Mouse (Mus musculus) megakaryocyte, embryonic 14.5 days (primary cell): ENCODE data around the gene Fam189a2.

ENCODE experiments used
- FLI1 ChIP-seq: IDR thresholded peaks from 2 replicates; pipeline ENCODE4 v1.6.1; 2012; ENCODE audit warnings: low read length, inconsistent platforms, mixed read lengths
- GATA1 ChIP-seq: IDR thresholded peaks from 3 replicates; pipeline ENCODE4 v1.6.1; 2012; ENCODE audit warnings: mixed read lengths, low read length, inconsistent platforms, borderline replicate concordance

DNA sequence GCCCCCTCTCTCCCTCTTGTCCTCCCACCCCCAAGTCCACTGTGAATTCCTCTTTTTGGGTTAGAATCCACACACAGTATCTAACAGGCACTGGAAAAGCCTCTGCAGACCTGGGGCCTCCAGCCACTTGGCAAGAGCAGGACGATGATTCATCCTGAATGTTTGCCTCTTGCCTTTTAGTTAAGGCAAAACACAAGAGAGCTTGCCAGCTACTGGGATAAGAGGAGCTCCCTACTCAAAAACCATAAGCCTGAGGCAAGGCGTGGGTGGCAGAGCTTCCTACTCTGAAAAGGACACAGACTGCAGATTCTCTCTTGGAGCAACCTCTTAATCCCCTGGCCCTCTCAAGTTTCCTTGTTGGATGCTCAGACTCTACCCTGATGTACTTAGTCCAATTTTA lies 63.7 kb downstream of the Fam189a2 start:
- TF ChIP-seq GATA1 = no peak
- no peak for TF ChIP-seq FLI1
